25 mouse cellular contexts compared by ENCODE assay signal in the genomic region with DNA sequence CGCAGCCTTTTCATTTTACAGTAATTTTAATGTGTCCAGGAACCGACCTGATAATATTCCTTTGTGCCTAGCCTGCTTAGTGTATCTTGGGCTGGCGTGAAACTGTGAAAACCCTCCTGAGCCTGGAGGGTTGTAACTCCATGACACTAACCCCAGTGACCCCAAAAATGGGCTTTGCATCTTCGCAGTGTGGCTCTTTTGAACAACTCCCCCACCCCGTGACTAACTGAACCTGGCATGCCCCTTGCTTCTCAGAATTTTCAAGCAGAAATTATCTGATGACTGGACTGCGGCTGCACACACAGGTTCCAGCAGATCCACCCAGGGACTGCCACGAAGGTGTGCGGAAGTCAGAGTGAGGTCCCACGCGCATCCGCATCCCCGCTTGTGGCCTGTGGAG.
"Had no signal": no experiment of that assay in that cellular context is flagged by ENCODE, and none has a peak within 500 bp of the region (broad histone marks: within the 10 kb centered on the region; RNA-seq: fewer than 3 reads in every experiment).

No protein-coding gene starts in this region.

- H3K4me1 ChIP-seq: hindbrain, embryonic 12.5 days; hindbrain, embryonic 15.5 days; intestine, embryonic 15.5 days had no signal

- DNase-seq: gastrocnemius, adult 2 months; gastrocnemius, postnatal 10 days; gastrocnemius, postnatal 25 days; heart, adult 2 months; heart, postnatal 14 days; heart, postnatal 36 days; kidney, adult 18-20 months; kidney, adult 8-10 months; kidney, postnatal 10 days; kidney, postnatal 4 days; liver; liver, embryonic 13.5 days had no signal

- H3K27me3 ChIP-seq: heart, embryonic 13.5 days; heart, embryonic 15.5 days; hindbrain, embryonic 12.5 days; intestine, embryonic 15.5 days; liver, embryonic 13.5 days had no signal

- H3K9ac ChIP-seq: heart, embryonic 13.5 days; heart, embryonic 15.5 days; hindbrain, embryonic 12.5 days; hindbrain, embryonic 15.5 days; intestine, embryonic 15.5 days; liver, embryonic 13.5 days had no signal

- H3K27ac ChIP-seq: gastrocnemius, adult 2 months; heart, adult 2 months; heart, embryonic 13.5 days; heart, embryonic 15.5 days; hindbrain, embryonic 10.5 days; hindbrain, embryonic 12.5 days; hindbrain, embryonic 15.5 days; hindbrain, postnatal 0 days; intestine, embryonic 15.5 days; layer of hippocampus, adult 2 months; left cerebral cortex, adult 2 months; liver, embryonic 13.5 days had no signal

- H3K4me3 ChIP-seq: gastrocnemius, adult 2 months; heart, adult 2 months; heart, embryonic 13.5 days; heart, embryonic 15.5 days; hindbrain, embryonic 10.5 days; hindbrain, embryonic 12.5 days; hindbrain, embryonic 15.5 days; intestine, embryonic 15.5 days; layer of hippocampus, adult 2 months; left cerebral cortex, adult 2 months; liver, embryonic 13.5 days had no signal

- H3K4me2 ChIP-seq: heart, embryonic 11.5 days; heart, embryonic 13.5 days; heart, embryonic 15.5 days; hindbrain, embryonic 12.5 days; hindbrain, embryonic 15.5 days; intestine, embryonic 15.5 days; liver, embryonic 11.5 days; liver, embryonic 13.5 days had no signal

- H3K9me3 ChIP-seq: heart, embryonic 13.5 days; heart, embryonic 15.5 days; hindbrain, embryonic 10.5 days; hindbrain, embryonic 12.5 days; hindbrain, embryonic 15.5 days; intestine, embryonic 15.5 days; liver, embryonic 13.5 days had no signal

- ATAC-seq: forebrain, embryonic 16.5 days; hindbrain, postnatal 0 days; intestine, embryonic 15.5 days; intestine, postnatal 0 days had no signal

- H3K36me3 ChIP-seq: heart, embryonic 13.5 days; heart, embryonic 15.5 days; hindbrain, embryonic 10.5 days; hindbrain, embryonic 12.5 days; hindbrain, embryonic 15.5 days; intestine, embryonic 15.5 days; liver, embryonic 13.5 days had no signal
